Mouse (Mus musculus): Measurements from ENCODE around the gene Acvr1. TPM values are rescaled to one million over a fixed set of nuclear protein-coding genes. Genes with fewer than 3 reads are reported as not detected.

Gene Acvr1
- polyA plus RNA-seq, 1 experiment from 2014 or later, result 4.6 TPM

DNA sequence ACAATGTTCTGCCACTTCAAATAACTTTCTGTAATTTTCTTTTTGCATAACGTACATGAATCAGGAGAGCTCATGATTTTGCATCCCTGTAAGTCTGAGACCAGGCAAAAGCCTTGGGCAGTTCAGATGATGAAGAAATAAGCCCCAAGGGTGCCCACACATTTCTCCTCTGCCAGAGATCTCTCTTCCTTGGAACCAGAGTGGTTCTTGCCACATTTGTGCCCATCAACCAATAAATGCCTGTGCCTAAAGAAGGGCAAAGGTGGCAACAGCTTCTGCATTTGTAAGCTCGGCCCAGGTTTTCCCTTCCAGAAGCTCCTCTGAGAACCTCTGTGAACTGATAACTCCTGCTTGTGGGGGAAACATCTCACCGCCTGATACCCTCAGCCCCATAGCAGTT lies 212.6 kb downstream of the Acvr1 start:
- Histone ChIP-seq H3K27me3 (peaks cover 27% of the 10 kb centered on the region), H3K9ac (no peak overlapping the region), H3K4me1 (peaks cover 12% of the 10 kb centered on the region), H3K27ac (no peak overlapping the region), H3K9me3 (no peaks in the 10 kb centered on the region), H3K4me3 (replicated peaks) (no peak overlapping the region), H3K4me2 (no peak overlapping the region), H3K36me3 (replicated peaks) (no peaks in the 10 kb centered on the region)
- 85% methylated on average over 3 of the region's 3 CpGs for WGBS
- no peak for ATAC-seq (ENCODE audit: low FRiP score)

DNA sequence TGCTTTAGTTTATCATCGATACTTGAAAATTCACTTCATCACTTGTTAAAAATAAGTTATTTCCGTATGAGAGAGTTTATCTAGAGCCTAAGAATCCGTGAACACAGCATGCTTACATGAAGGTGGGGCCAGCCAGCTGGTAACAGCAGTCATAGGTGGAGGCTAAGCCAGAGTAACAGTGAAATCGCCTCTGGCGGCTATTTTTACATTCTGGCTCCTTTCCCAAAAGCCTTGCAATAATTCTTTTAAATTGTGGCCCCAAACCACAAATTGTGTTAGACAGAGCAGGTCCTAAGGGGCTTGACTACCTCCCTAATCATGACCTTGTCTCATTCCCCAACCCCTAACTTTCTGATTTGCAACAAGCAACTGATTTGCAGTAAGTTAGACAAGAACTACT lies 214.1 kb downstream of the Acvr1 start:
- Histone ChIP-seq H3K27me3 (peaks cover 20% of the 10 kb centered on the region), H3K36me3 (replicated peaks) (no peaks in the 10 kb centered on the region), H3K9me3 (no peaks in the 10 kb centered on the region), H3K9ac (no peak overlapping the region), H3K4me1 (peaks cover 10% of the 10 kb centered on the region), H3K27ac (no peak overlapping the region), H3K4me3 (replicated peaks) (no peak overlapping the region), H3K4me2 (no peak overlapping the region)
- 83% methylated on average over 5 of the region's 5 CpGs for WGBS
- ATAC-seq (ENCODE audit: low FRiP score), result no peak

DNA sequence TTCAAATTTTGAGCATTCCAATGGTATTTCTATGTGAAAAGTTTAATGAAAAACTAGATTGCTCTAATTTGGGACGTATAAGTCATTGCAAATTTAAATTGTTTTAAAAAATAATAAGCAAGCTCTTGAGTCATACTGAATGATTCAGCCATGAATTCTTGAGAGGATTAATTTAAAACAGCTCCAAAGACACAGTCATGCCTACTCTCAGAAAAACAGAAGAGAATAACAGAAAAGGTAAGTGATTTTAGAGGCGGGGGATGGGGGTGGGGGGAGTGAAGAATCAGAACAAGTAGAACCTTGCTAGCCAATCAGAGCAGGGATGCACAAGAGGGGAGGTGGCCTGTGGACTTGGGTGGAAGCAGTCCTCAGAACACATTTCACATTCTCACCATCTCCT lies 216.3 kb downstream of the Acvr1 start:
- no peak overlapping the region for H3K27ac ChIP-seq
- H3K4me1 ChIP-seq, result no peaks in the 10 kb centered on the region
- ATAC-seq (ENCODE audit: low FRiP score), result no peak
- 88% methylated on average over 2 of the region's 2 CpGs for WGBS
- H3K27me3 ChIP-seq, result peaks cover 9% of the 10 kb centered on the region; the same call in 1 of the 2 replicates
- H3K9me3 ChIP-seq, result no peaks in the 10 kb centered on the region
- H3K36me3 ChIP-seq (replicated peaks), result no peaks in the 10 kb centered on the region
- H3K4me2 ChIP-seq, result no peak overlapping the region
- no peak overlapping the region for H3K9ac ChIP-seq
- no peak overlapping the region for H3K4me3 ChIP-seq (replicated peaks)

Other genes with a start within 250 kb of the Acvr1 start
- 0.23 and 1.1 TPM in 2 replicates for gene Acvr1c, start 209.3 kb downstream of the Acvr1 start, polyA plus RNA-seq (2016; fragmentation: Nextera tagmentation; extraction: Ambion mirVana)
- 0.20 TPM in 1 of 2 replicates, not detected in the other for gene Gm17409, start 97.0 kb downstream of the Acvr1 start, polyA plus RNA-seq (2016; fragmentation: Nextera tagmentation; extraction: Ambion mirVana)
- gene Upp2, start 141 bp upstream of the Acvr1 start, polyA plus RNA-seq (2016; fragmentation: Nextera tagmentation; extraction: Ambion mirVana), result 7.3 and 7.5 TPM in 2 replicates